Mouse (Mus musculus): ENCODE measurements around the gene Myrfl.

Myrfl gene

DNA sequence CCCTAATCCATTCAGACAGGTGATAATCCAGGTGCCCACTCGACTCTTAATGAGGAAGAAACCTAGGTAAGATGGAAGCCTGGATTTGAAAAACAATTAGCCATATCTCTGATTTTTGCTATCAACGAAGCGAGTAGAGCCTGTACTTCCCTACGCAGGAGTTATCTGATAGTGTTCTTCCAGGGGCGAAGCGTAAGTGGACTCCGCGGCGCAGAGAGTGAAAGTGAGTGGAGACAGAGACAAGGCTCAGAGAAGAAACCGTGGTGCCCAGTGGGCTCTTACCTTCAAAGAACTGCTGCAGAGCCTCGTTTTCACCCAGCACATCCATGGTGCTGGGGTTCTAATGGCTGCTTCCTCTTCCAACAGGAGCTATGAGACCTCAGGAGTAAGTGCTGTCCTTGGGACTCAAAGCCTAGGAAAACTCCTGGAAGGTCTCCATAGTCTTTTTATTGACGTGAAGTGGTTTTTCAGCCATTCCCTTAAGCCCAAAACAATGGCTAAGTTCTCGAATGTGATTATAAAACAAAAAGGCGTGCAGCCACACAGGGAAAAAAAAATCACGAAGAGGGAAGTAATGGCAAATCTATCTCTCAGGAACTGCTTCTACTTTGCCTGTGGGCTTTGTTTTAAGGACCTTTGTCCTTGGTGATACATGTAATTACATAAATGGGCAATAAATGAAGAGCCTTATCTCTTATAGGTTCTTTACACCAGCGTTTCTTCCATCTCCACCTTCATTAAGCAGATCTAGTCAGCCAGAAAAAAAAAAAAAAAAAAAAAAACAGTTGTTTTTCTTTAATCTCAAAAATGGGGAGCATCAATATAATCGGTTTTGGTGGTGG is at the start of gene Myrfl:
Gene Myrfl (minus strand): TSS at position 584 of the 842 bp plus-strand sequence.
- DNase-seq (ENCODE audit: extremely low spot score, low spot score): no peak

GRCm38 (mm10) chr10:116944940-116945339 is 48.2 kb upstream of the Myrfl start:
- DNase-seq (ENCODE audit: extremely low spot score, low spot score): no peak

GRCm38 (mm10) chr10:116944144-116944543 is 47.4 kb upstream of the Myrfl start:
- DNase-seq (ENCODE audit: extremely low spot score, low spot score): no peak

DNA sequence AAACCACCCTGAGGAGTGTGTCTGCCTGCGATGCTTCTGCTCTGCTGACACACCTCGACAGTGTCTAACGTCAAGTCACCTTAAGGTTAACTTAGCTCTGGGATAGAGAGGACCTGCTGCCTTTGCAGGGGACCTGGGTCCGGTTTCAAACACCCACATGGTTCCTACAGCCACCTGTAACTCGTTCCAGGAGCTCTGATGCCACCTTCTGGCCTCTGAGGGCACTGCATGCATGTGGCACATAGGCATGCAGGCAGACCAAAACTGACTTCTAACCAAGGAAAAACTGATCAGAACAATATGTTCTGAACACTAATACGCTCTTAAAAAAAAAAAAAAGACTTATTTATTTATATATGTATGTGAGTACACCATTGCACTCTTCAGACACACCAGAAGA is 46.3 kb upstream of the Myrfl start:
- no peak for DNase-seq (ENCODE audit: extremely low spot score, low spot score)

- DNase-seq (ENCODE audit: extremely low spot score, low spot score): no peak
Measured at GRCm38 (mm10) chr10:116935028-116935427, 38.3 kb upstream of the Myrfl start.

- no peak for DNase-seq (ENCODE audit: extremely low spot score, low spot score)
Measured at GRCm38 (mm10) chr10:116933794-116934193, 37.1 kb upstream of the Myrfl start.

- DNase-seq (ENCODE audit: extremely low spot score, low spot score): no peak
Measured at GRCm38 (mm10) chr10:116932418-116932817, 35.7 kb upstream of the Myrfl start.

DNA sequence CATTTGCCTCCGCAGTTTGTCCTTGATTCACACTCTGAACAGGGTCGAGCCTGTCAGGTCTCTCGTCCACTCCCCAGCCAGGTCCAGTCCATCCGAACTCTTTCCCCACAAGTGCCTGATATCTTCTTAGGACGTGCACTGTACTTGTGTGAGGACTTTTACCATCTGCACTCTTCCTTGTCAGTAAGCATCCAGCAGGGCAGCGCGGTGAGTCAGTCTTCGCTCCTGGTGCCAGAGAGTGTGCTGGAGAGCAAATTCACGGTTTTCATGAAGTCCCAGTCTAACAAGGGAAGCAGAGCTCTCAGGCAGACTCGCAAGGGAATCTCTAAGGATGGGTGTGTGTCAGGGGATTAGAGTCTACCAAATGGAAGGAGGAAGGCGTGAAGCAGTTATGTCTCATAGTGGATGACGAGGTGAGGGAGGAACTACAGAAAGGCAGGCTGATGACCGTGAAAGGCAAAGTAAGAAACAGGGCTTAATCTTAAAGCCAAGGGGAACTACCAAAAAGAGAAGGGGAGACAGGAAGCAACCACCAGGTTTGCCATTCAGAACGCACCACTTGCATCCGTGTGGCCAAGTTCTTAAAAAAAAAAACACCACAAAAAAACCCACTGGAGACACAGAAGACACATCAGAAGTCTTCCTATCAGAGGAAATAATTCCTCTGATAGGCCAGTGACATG is 34.9 kb upstream of the Myrfl start:
- DNase-seq (ENCODE audit: extremely low spot score, low spot score): no peak

DNA sequence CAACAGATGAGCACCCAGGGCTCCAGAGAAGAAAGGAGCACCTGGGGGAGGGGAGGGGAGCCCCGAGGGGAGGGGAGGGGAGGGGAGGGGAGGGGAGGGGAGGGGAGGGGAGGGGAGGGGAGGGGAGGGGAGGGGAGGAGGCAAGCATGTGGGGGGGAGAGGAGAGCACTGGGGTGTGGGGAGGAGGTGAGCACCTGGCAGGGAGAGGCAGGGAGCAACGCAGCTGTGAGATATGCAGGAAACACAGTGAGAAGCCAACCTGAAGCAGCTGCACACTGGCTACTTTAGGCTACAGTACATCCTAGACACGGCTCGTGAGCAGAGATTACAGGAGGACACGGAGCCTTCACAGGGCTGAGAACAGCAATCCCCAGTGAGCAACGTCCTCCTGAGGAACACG is 34.2 kb upstream of the Myrfl start:
- DNase-seq (ENCODE audit: extremely low spot score, low spot score): no peak

- DNase-seq (ENCODE audit: extremely low spot score, low spot score): no peak
Measured at GRCm38 (mm10) chr10:116930506-116930905, 33.8 kb upstream of the Myrfl start.

- DNase-seq (ENCODE audit: extremely low spot score, low spot score): no peak
Measured at GRCm38 (mm10) chr10:116928826-116929225, 32.1 kb upstream of the Myrfl start.

- DNase-seq (ENCODE audit: extremely low spot score, low spot score): no peak
Measured at GRCm38 (mm10) chr10:116926428-116927113, 29.9 kb upstream of the Myrfl start.

- DNase-seq (ENCODE audit: extremely low spot score, low spot score): no peak
Measured at GRCm38 (mm10) chr10:116923651-116924495, 27.2 kb upstream of the Myrfl start.

GRCm38 (mm10) chr10:116922161-116922560 is 25.4 kb upstream of the Myrfl start:
- DNase-seq (ENCODE audit: extremely low spot score, low spot score): no peak

GRCm38 (mm10) chr10:116921416-116921815 is 24.7 kb upstream of the Myrfl start:
- DNase-seq (ENCODE audit: extremely low spot score, low spot score): no peak

GRCm38 (mm10) chr10:116920641-116921040 is 23.9 kb upstream of the Myrfl start:
- no peak for DNase-seq (ENCODE audit: extremely low spot score, low spot score)

DNA sequence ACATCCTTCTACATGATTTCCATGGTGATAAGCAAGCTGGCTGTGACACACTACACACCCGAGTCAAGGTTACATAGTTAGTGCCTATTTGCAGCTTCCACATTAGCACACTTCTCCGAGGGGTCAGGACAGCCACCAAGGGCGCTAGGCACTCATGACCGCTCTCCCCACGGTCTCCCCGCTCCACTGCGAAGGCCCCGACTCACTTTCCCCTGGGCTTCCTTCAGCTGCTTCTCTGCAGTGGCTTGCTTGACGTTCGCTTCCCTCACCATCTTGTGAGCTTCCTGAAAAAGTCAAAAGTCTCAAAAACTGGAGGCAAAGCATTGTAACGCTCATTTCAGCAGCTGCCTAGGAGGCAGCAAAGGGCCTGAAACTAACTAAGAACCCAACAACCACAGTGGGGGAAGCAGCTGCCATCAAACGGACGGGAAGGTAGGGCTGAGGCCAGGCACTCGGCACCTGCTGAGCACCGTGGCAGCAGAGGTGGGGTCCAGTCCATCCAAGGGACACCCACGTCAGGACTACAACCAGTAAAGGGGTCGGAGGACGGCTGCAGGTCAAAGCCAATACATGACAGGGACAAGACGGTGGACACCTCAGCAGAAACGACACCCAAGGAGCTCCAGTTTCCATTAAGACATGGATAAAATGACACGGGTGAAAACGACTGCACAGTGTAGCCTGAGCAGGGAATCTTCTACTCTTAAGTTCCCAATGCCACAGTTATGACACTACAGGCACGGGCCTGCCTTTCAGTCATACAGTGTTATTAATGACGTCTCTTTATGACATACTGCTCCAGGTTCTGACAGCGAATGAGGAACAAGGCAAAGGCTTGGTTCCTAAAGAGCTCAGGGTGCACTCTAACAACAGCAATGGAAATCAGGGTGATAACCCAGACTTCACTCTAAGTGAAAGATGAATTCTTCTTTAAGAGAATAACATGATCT is 22.9 kb upstream of the Myrfl start:
- no peak for DNase-seq (ENCODE audit: extremely low spot score, low spot score)

GRCm38 (mm10) chr10:116916581-116916980 is 19.9 kb upstream of the Myrfl start:
- DNase-seq (ENCODE audit: extremely low spot score, low spot score): no peak

DNA sequence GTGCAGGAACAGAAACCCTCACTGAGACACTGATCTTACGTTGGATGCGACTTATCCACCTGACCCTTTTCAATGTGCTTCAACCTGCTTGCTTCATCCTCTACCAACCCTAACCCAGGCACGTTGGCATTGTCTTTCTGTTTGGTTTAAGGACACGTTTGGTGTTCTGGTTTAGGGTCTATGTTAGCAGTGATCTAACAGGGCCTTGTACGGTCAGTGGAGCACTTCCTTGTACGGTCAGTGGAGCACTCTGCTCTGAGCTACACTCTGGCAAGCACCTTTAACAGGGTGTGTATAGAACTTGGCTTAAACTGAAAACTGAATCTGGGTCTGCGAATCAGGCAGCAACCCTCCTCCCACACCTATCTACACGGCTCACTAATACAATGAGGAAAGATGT is 18.6 kb upstream of the Myrfl start:
- DNase-seq (ENCODE audit: extremely low spot score, low spot score): no peak

DNA sequence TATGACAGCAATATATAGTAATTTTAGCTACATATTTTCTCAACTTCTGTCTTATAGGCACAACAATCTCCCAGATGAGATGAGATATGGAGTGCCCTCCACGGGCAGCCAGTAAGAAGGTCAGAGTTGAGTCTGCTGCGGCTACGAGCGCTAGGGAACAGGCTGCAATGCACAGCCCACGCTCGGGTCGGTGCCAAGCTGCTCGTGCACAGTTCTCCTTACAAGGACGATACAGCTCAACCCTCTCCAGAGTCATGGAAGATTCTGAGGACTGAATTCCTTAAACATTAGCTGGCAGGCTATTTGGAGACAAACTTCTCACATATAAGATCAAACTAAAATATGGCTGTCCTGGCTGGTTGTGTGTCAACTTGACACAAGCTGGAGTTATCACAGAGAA is 17.9 kb upstream of the Myrfl start:
- no peak for DNase-seq (ENCODE audit: extremely low spot score, low spot score)

All from neural tube, embryonic 10.5 days (tissue).